Mouse (Mus musculus) midbrain, embryonic 10.5 days (tissue): ENCODE measurements around the gene Spef2. TPM values are rescaled to one million over a fixed set of nuclear protein-coding genes. Genes with fewer than 3 reads are reported as not detected.

Source experiments
- DNase-seq: peaks from one replicate; pipeline ENCODE4 v3.0.0-alpha.2; 2017; ENCODE audit warnings: low spot score
- H3K27ac ChIP-seq: fragments of 300-500 bp; sonication (generic); replicated peaks from 2 replicates; pipeline ENCODE4 v1.5.1; 2016; ENCODE audit warnings: mild to moderate bottlenecking
- H3K27me3 ChIP-seq: fragments of 300-500 bp; sonication (generic); 2 replicates; pipeline ENCODE4 v1.6.1; 2016; ENCODE audit warnings: low read depth, mild to moderate bottlenecking; ENCODE audit not compliant: poor library complexity, severe bottlenecking
- H3K36me3 ChIP-seq: fragments of 300-500 bp; sonication (generic); 2 replicates; pipeline ENCODE4 v1.6.1; 2016; ENCODE audit warnings: mild to moderate bottlenecking, moderate library complexity
- H3K4me1 ChIP-seq: fragments of 300-500 bp; sonication (generic); 2 replicates; pipeline ENCODE4 v1.6.1; 2016
- H3K4me3 ChIP-seq: fragments of 300-500 bp; sonication (generic); 2 replicates; pipeline ENCODE4 v1.5.1; 2016; ENCODE audit warnings: mild to moderate bottlenecking, moderate library complexity
- H3K9me3 ChIP-seq: fragments of 300-500 bp; sonication (generic); replicated peaks from 2 replicates; pipeline ENCODE4 v1.6.1; 2016; ENCODE audit warnings: mild to moderate bottlenecking
- WGBS: fragments of 180-500 bp; shearing (Covaris S2); methylation state at CpG from one replicate; pipeline ENCODE4 v1.1.7; 2016; 5-methylcytosine and 5-hydroxymethylcytosine counted together
- polyA plus RNA-seq: library from polyadenylated mRNA; unstranded; fragments of >200 nt; fragmentation: Nextera tagmentation; extraction: Ambion mirVana; gene quantifications from 2 replicates; pipeline ENCODE4 v1.2.1, GENCODE M21; 2016

The Spef2 gene
- polyA plus RNA-seq, 1 experiment from 2014 or later: 0.57 TPM

DNA sequence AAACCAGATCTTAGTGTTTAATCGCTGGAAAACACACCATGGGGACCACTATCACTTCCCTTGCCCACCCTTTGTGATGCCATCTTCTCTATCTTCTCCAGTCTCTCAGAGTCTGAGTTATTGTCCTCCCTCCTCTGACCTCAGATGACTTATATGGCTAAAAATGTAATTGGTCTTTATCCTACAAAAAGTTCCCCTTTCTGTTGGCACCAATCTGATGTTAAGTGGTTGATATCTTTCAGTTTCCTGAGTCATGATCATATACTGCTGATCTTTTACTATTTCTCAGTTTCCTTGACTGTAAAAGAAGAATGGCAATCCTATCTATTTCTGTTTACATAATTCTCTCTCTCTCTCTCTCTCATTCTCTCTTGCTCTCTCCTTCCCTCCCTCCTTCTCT, 119.0 kb downstream of the Spef2 start:
- no peak overlapping the region for H3K27ac ChIP-seq
- no peaks in the 10 kb centered on the region for H3K36me3 ChIP-seq
- H3K4me1 ChIP-seq: no peaks in the 10 kb centered on the region
- no peaks in the 10 kb centered on the region for H3K27me3 ChIP-seq
- H3K9me3 ChIP-seq: no peaks in the 10 kb centered on the region
- WGBS: 67% methylated on average over 1 of the region's 1 CpGs
- no peak for DNase-seq
- H3K4me3 ChIP-seq: no peak overlapping the region

DNA sequence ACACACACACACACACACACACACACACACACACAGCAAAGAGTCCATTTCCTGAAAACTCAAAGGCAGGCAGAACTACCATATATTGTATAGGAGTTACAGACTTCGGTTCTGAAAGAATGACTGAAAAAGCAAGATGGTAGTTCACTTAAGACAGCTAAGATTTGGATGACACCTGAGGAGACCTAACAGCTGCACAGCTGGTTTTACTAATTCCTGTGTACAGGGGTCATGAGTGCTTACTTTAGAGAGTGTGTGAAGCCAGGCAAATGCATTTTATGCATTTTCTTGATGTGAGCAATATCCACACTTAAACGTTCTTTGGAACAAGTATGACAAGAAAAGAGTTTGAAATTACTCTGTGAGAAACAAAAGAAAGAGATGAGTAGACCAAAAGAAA, 124.0 kb downstream of the Spef2 start:
- Histone ChIP-seq H3K4me3 (no peak overlapping the region), H3K27me3 (no peaks in the 10 kb centered on the region), H3K27ac (no peak overlapping the region), H3K9me3 (no peaks in the 10 kb centered on the region), H3K36me3 (no peaks in the 10 kb centered on the region), H3K4me1 (no peaks in the 10 kb centered on the region)
- WGBS: 70% methylated on average over 2 of the region's 2 CpGs
- DNase-seq: no peak

DNA sequence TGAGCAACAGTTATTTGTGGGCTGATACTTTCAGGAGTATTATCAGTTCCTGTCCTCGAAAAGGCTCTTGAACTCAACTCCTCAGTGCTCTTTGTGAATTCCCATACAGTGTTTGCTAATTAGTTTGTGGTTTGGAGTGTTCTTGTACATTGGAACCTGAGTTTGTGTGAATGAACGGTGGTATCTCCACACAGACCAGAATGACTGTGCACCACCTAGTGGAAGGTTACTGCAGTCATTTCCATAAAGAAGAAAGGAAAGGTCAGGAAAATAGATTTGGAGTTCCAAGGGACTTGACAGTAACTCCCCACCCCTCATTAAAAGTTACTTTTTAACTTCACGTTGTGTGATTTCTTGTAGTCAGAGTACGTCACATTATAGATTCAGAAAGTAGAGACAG, 140.5 kb downstream of the Spef2 start:
- Histone ChIP-seq H3K36me3 (no peaks in the 10 kb centered on the region), H3K27ac (no peak overlapping the region), H3K4me1 (no peaks in the 10 kb centered on the region), H3K27me3 (no peaks in the 10 kb centered on the region), H3K9me3 (no peaks in the 10 kb centered on the region), H3K4me3 (no peak overlapping the region)
- 74% methylated on average over 4 of the region's 4 CpGs for WGBS
- DNase-seq: no peak

DNA sequence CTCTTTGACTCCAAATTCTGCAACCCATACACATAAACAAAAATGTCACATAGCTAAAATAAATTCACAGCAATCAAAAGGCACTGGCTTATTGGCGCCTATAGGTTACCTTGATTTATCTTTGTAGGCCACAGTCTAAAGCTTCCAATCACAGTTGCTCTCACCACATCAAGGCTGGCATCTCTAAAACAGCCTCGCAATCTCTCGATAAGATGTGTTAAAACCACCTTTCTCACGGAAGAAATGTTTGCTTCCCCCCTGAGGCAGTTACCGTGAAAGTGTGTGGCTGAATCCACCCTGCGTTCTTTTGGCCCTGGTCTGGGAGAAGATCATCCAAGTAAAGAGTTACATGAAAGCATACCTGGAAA, 148.6 kb downstream of the Spef2 start:
- Histone ChIP-seq H3K4me3 (no peak overlapping the region), H3K36me3 (no peaks in the 10 kb centered on the region), H3K4me1 (no peaks in the 10 kb centered on the region), H3K27ac (no peak overlapping the region), H3K9me3 (no peaks in the 10 kb centered on the region), H3K27me3 (no peaks in the 10 kb centered on the region)
- no peak for DNase-seq
- WGBS: 93% methylated on average over 6 of the region's 6 CpGs

DNA sequence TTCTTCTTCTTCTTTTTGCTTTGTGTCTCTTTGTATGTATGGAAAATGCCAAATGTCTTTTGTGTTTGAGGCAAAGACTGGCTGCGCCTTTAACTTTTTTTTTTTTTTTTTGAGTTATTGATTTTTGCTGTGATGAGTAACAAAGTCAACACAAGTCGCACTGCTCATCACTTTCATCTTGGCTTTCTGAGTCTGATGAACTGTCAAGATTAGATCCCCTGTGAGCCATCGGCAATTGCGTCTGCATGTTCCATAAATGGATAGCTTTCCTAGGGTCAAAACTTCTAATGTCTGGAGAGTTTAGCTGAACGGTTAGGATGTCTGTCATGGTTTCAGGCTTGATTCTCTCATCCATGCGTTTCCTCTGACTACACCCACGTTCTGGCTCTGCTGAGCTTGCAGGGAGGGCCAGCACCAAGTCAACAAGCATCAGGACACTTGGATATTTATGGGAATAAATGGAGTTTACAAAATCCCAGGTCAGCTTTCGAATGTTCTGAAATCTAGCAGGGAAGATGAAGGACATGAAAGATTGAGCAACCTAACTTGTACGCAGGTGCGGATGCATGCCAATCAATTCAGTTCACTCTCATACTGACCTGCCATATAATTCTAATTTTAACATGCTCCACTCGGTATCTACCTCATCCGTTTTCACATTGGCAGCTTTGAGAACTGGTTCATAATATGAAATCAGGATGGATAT, 149.1 kb downstream of the Spef2 start:
- no peak for DNase-seq
- no peaks in the 10 kb centered on the region for H3K36me3 ChIP-seq
- WGBS: 89% methylated on average over 12 of the region's 12 CpGs
- H3K4me3 ChIP-seq: no peak overlapping the region
- H3K9me3 ChIP-seq: no peaks in the 10 kb centered on the region
- H3K4me1 ChIP-seq: no peaks in the 10 kb centered on the region
- no peak overlapping the region for H3K27ac ChIP-seq
- no peaks in the 10 kb centered on the region for H3K27me3 ChIP-seq

DNA sequence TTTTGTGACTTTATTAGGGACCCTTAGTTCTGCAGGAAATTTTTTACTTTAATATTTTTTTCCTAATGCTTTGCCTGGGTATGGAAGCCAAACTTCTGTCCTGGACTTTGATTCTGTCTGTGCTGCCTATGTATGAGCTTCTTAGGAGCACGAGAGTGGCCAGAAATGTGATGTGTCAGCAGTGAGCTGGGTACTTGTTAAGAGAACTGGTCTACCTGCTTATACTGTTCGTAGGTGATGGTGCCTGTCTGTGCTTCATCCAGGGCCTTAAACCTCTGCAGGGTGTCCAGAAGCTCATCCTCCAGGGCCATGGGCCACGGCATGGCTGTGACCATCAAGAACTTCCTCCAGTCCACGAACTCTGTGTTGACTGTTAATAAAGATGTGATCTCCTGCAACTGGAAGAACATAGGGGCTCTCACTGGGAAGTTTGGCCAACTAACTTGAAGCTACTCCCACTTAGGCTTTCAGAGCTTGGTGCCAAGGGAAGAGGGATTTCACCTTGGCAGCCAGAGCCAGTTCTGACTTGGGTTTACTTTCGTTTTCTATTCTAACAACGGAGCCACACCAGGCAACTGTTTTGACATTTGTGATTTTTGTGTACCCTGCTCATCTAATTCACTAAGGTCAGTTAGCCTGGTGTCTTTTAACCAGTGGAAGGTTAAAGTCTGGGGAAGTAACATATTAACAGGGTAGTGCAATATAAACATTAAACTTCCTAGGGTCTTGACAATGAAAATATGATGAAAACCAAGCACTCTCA, 152.2 kb downstream of the Spef2 start:
- H3K4me3 ChIP-seq: no peak overlapping the region
- no peaks in the 10 kb centered on the region for H3K4me1 ChIP-seq
- no peaks in the 10 kb centered on the region for H3K9me3 ChIP-seq
- no peaks in the 10 kb centered on the region for H3K27me3 ChIP-seq
- 91% methylated on average over 6 of the region's 6 CpGs for WGBS
- no peak for DNase-seq
- H3K36me3 ChIP-seq: no peaks in the 10 kb centered on the region
- H3K27ac ChIP-seq: no peak overlapping the region

DNA sequence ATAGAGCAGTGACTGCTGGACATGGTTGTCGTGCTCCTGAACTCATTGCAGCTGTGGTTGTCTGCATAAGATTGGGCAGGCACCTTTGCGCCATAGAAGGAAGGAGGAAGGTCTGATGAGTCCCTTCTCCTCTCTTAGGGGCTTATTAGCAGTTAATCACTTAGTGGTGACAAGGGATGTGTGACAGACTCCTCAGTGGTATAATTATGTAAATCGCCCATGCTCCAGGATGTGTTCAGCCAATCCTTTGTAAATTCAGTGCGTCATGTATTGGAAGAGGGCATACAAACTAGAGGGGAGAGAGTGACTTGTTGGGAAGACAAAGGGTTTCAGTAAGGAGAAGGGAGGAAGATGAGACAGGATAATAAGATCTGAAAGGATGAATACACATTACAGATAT, 158.7 kb downstream of the Spef2 start:
- DNase-seq: no peak
- no peak overlapping the region for H3K27ac ChIP-seq
- H3K27me3 ChIP-seq: no peaks in the 10 kb centered on the region
- H3K36me3 ChIP-seq: no peaks in the 10 kb centered on the region
- 91% methylated on average over 4 of the region's 4 CpGs for WGBS
- H3K4me1 ChIP-seq: no peaks in the 10 kb centered on the region
- H3K9me3 ChIP-seq: no peaks in the 10 kb centered on the region
- H3K4me3 ChIP-seq: no peak overlapping the region

DNA sequence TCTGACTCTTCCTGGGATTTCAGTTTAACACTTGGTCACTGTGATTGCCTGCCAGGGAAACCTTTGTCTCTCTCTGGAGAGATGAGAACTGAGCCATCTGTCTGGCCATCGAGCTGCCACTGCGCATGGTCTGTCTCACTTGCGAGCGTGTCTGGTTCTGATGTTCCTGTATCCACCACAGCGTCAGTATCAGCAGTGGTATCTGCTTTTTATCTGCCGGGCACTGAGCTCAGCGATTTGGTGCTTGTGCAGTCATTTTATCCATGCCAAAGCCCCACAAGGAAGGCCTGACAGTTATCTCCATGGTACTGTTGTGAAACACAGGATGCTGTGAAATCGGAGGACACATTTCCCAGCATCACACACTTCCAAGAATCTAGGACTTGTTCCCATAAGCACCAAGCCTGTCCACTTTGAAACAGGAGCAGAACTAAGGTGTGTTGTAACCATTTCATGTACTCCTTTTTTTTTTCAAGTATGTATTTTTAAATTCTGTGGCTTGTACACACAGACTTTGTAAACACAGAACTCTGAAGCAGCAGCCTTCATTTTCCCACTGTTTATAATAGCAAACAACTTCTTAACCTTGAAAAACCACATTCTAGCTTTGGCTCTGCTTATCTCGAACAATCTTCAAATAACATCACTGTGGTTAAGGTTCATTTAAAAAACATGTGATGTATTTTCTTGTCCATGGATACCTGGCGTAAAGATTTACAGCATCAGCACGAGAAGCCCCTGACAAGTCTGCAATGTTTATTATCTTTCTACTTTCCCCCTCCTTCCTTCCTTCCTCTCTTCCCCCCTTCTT, 168.0 kb downstream of the Spef2 start:
- no peak overlapping the region for H3K27ac ChIP-seq
- no peak for DNase-seq
- no peaks in the 10 kb centered on the region for H3K9me3 ChIP-seq
- no peaks in the 10 kb centered on the region for H3K36me3 ChIP-seq
- H3K27me3 ChIP-seq: no peaks in the 10 kb centered on the region
- H3K4me1 ChIP-seq: no peaks in the 10 kb centered on the region
- 89% methylated on average over 11 of the region's 11 CpGs for WGBS
- no peak overlapping the region for H3K4me3 ChIP-seq

DNA sequence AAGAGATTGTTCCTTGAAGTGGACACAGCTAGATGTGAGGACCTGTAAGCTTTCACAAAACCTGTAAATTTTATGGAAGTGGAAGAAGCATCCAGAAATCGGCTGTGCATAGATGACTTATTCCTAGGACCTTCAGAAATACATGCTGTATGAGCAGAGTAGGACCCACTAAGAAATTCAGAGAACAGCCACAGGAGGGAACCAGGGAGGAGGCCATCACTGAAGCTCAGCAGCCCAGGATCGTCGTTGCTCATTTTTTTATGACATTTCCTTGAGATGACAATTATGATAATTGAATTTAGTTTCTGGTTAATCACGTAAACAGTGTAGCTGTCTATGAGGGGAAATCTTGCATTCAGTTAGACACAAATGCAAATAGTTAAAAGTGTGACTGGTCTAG, 171.4 kb downstream of the Spef2 start:
- 89% methylated on average over 4 of the region's 4 CpGs for WGBS
- no peaks in the 10 kb centered on the region for H3K4me1 ChIP-seq
- DNase-seq: no peak

DNA sequence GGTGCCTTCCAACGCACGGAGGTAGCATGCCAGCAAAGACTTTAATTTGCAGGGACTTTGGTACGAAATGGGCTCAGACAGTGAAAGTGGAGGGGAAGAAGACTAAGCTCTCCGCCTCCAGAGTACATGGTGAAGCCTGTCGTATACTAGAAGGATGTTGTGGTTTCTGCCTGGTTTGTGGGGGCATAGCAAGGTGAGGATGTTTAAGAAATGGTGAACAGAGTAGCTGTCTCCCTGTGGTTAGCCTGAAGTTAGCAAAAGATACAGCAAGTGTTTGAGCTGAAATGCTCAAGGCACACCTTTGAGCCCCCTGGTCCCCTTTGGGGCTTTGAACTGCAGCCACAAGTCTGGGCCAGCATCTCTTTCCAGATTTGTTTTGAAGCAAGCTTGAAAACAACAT, 173.9 kb downstream of the Spef2 start:
- Histone ChIP-seq H3K36me3 (no peaks in the 10 kb centered on the region), H3K4me1 (no peaks in the 10 kb centered on the region), H3K27ac (no peak overlapping the region), H3K27me3 (no peaks in the 10 kb centered on the region), H3K9me3 (no peaks in the 10 kb centered on the region), H3K4me3 (no peak overlapping the region)
- WGBS: 87% methylated on average over 5 of the region's 5 CpGs
- no peak for DNase-seq

More for the DNA sequence above, 171.4 kb downstream of the Spef2 start:
- H3K36me3 ChIP-seq: no peaks in the 10 kb centered on the region
- H3K9me3 ChIP-seq: no peaks in the 10 kb centered on the region
- H3K4me3 ChIP-seq: no peak overlapping the region
- H3K27me3 ChIP-seq: no peaks in the 10 kb centered on the region
- no peak overlapping the region for H3K27ac ChIP-seq

DNA sequence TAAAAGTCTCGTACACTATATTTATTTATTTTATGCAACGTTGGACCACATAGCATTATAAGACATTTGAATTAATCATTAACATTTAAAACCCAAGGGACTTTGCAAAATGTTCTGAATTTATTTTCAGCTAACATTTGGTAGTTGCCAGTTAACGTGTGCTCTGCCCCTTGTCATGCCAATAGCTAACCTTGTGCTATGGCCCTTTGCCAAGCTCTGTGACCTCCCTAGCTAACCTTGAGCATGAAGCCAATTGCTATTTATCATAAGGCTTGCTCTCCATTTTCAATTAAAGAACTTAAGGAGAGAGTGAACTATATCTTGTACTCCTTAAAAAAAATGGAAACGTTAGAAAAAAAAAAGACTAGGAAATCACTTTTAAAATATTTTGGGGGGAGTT, 175.3 kb downstream of the Spef2 start:
- H3K4me1 ChIP-seq: no peaks in the 10 kb centered on the region
- H3K36me3 ChIP-seq: no peaks in the 10 kb centered on the region
- no peaks in the 10 kb centered on the region for H3K9me3 ChIP-seq
- 89% methylated on average over 4 of the region's 4 CpGs for WGBS
- H3K4me3 ChIP-seq: no peak overlapping the region
- H3K27me3 ChIP-seq: no peaks in the 10 kb centered on the region
- no peak overlapping the region for H3K27ac ChIP-seq
- no peak for DNase-seq

DNA sequence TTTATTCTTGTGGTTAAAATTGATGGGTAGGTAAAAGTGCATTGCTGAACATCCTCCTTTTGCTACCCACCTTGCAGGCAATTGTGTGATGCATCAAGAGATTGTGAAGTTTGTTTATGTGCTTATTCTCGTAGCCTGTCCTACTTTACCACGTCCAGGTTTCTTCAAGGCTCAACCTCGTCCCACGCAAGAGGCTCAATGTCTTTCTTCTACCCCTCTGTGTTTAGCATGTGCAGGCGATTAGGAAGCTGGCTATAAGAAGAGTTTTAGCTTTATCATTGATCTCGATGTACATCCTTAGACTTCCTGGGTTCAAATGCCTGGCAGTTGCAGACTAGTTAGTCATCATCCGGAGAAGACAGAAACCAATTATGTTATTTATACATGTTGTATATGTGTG, 176.0 kb downstream of the Spef2 start:
- no peaks in the 10 kb centered on the region for H3K9me3 ChIP-seq

DNA sequence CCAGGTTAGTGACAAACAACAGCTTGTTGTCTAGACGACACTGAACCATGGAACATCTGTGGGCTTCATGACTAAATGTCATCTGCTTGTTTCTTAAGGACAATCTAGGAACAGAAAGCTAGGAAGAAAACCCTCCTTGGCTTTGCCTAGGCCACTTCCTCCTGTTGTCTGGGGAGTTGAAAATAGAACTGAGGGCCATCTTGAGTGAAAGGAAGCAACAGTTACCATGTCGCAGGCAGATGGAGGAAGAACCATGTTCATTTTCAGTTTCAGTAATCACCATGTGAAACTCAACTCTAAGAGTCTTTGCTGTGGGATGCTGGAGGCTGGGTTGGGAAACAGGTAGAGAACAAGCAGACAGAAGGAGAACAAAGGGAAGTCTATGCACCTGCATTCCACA, 176.8 kb downstream of the Spef2 start:
- 81% methylated on average over 2 of the region's 2 CpGs for WGBS
- H3K4me3 ChIP-seq: no peak overlapping the region
- DNase-seq: no peak
- no peaks in the 10 kb centered on the region for H3K27me3 ChIP-seq
- no peaks in the 10 kb centered on the region for H3K36me3 ChIP-seq
- no peaks in the 10 kb centered on the region for H3K4me1 ChIP-seq
- no peaks in the 10 kb centered on the region for H3K9me3 ChIP-seq
- H3K27ac ChIP-seq: no peak overlapping the region

More for the DNA sequence above, 176.0 kb downstream of the Spef2 start:
- 91% methylated on average over 7 of the region's 7 CpGs for WGBS
- Histone ChIP-seq H3K27ac (no peak overlapping the region), H3K27me3 (no peaks in the 10 kb centered on the region), H3K4me3 (no peak overlapping the region), H3K4me1 (no peaks in the 10 kb centered on the region), H3K36me3 (no peaks in the 10 kb centered on the region)
- no peak for DNase-seq
